Mouse (Mus musculus): ENCODE measurements around the gene Llgl2. TPM values are rescaled to one million over a fixed set of nuclear protein-coding genes. Genes with fewer than 3 reads are reported as not detected.

Gene Llgl2
- polyA plus RNA-seq, 1 experiment = 68.6 TPM

GRCm38 (mm10) chr11:115796898-115797297 is 27.0 kb upstream of the Llgl2 start:
- no peaks in the 10 kb centered on the region for H3K27me3 ChIP-seq (ENCODE audit: control insufficient read depth, insufficient read depth, low read length)
- peaks cover 12% of the 10 kb centered on the region; the same call in 1 of the 2 replicates for H3K36me3 ChIP-seq (ENCODE audit: control insufficient read depth, insufficient read depth, low read length)
- TF ChIP-seq POLR2A (IDR thresholded peaks at IDR 0.05; ENCODE audit: control insufficient read depth, extremely low read depth, insufficient read depth, low read length, poor library complexity) (no peak), CTCF (IDR thresholded peaks at IDR 0.05; ENCODE audit: borderline replicate concordance, control insufficient read depth, extremely low read depth, insufficient read depth, low read length, poor library complexity) (no peak)
- H3K4me1 ChIP-seq (replicated peaks; ENCODE audit: control insufficient read depth, insufficient read depth, low read length) = no peaks in the 10 kb centered on the region
- no peak for DNase-seq
- no peak overlapping the region for H3K4me3 ChIP-seq (ENCODE audit: control insufficient read depth, insufficient read depth, low read length)
- WGBS = 73% methylated on average over 15 of the region's 15 CpGs
- H3K27ac ChIP-seq (ENCODE audit: control insufficient read depth, insufficient read depth, low read length) = no peak overlapping the region

DNA sequence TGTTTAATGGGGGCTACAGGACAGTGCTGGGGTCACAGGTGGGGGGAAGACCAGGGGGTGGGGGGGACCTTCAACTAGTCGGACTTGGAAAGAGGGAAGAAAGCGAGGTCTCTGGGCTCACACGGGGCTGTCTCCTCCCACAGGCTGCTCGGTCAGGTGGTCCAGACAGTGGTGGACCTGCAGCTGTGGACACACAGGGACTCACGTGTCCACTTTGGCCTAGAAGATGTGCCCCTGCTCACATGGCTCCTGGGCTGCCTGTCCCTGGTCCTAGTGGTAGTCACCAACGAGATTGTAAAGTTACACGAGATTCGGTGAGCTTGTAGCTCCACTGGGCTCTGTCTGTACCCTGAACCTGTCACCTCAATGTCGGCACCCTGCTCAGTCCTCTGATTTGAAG is 26.2 kb upstream of the Llgl2 start:
- Histone ChIP-seq H3K27me3 (ENCODE audit: control insufficient read depth, insufficient read depth, low read length) (no peaks in the 10 kb centered on the region), H3K4me3 (ENCODE audit: control insufficient read depth, insufficient read depth, low read length) (no peak overlapping the region), H3K36me3 (ENCODE audit: control insufficient read depth, insufficient read depth, low read length) (peaks cover 12% of the 10 kb centered on the region; the same call in 1 of the 2 replicates), H3K27ac (ENCODE audit: control insufficient read depth, insufficient read depth, low read length) (no peak overlapping the region), H3K4me1 (replicated peaks; ENCODE audit: control insufficient read depth, insufficient read depth, low read length) (no peaks in the 10 kb centered on the region)
- no peak for TF ChIP-seq CTCF (IDR thresholded peaks at IDR 0.05; ENCODE audit: borderline replicate concordance, control insufficient read depth, extremely low read depth, insufficient read depth, low read length, poor library complexity)
- TF ChIP-seq POLR2A (IDR thresholded peaks at IDR 0.05; ENCODE audit: control insufficient read depth, extremely low read depth, insufficient read depth, low read length, poor library complexity) = no peak
- DNase-seq = no peak
- 92% methylated on average over 9 of the region's 9 CpGs for WGBS

DNA sequence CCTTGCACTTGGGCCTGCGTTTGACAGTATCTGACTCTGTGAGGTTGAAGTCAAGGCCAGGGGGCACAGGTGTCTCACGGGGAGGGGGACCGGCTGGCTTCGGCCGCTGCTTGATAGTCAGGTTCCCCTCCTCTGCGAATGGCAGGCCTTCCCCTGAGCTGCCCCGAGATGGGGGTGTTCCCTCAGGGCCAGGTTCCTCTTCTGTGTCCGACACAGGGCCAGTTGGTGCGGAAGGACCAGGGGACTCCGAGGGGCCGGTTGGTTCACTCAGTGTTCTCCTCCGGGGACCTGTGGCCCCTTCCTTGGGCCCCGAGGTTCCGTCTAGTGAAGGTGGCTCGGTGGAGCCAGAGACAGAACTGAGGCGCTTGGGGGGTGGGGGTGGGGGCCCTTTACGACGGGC is 22.9 kb upstream of the Llgl2 start:
- H3K27me3 ChIP-seq (ENCODE audit: control insufficient read depth, insufficient read depth, low read length) = no peaks in the 10 kb centered on the region
- no peak overlapping the region for H3K27ac ChIP-seq (ENCODE audit: control insufficient read depth, insufficient read depth, low read length)
- H3K4me3 ChIP-seq (ENCODE audit: control insufficient read depth, insufficient read depth, low read length) = no peak overlapping the region
- no peaks in the 10 kb centered on the region for H3K4me1 ChIP-seq (replicated peaks; ENCODE audit: control insufficient read depth, insufficient read depth, low read length)
- no peak for TF ChIP-seq CTCF (IDR thresholded peaks at IDR 0.05; ENCODE audit: borderline replicate concordance, control insufficient read depth, extremely low read depth, insufficient read depth, low read length, poor library complexity)
- TF ChIP-seq POLR2A (IDR thresholded peaks at IDR 0.05; ENCODE audit: control insufficient read depth, extremely low read depth, insufficient read depth, low read length, poor library complexity) = no peak
- peaks cover 3% of the 10 kb centered on the region; the same call in 1 of the 2 replicates for H3K36me3 ChIP-seq (ENCODE audit: control insufficient read depth, insufficient read depth, low read length)
- no peak for DNase-seq
- 95% methylated on average over 18 of the region's 18 CpGs for WGBS

- Histone ChIP-seq H3K36me3 (ENCODE audit: control insufficient read depth, insufficient read depth, low read length) (peaks cover under 1% of the 10 kb centered on the region; the same call in 1 of the 2 replicates), H3K27ac (ENCODE audit: control insufficient read depth, insufficient read depth, low read length) (no peak overlapping the region), H3K4me3 (ENCODE audit: control insufficient read depth, insufficient read depth, low read length) (no peak overlapping the region), H3K4me1 (replicated peaks; ENCODE audit: control insufficient read depth, insufficient read depth, low read length) (no peaks in the 10 kb centered on the region), H3K27me3 (ENCODE audit: control insufficient read depth, insufficient read depth, low read length) (no peaks in the 10 kb centered on the region)
- no peak for DNase-seq
- no peak for TF ChIP-seq CTCF (IDR thresholded peaks at IDR 0.05; ENCODE audit: borderline replicate concordance, control insufficient read depth, extremely low read depth, insufficient read depth, low read length, poor library complexity)
- TF ChIP-seq POLR2A (IDR thresholded peaks at IDR 0.05; ENCODE audit: control insufficient read depth, extremely low read depth, insufficient read depth, low read length, poor library complexity) = no peak
- 96% methylated on average over 24 of the region's 24 CpGs for WGBS
Observed at GRCm38 (mm10) chr11:115803072-115803709, 20.7 kb upstream of the Llgl2 start.

- 97% methylated on average over 7 of the region's 7 CpGs for WGBS
- H3K4me1 ChIP-seq (replicated peaks; ENCODE audit: control insufficient read depth, insufficient read depth, low read length) = peaks cover 7% of the 10 kb centered on the region; the same call in 1 of the 2 replicates
- no peak for DNase-seq
- H3K4me3 ChIP-seq (ENCODE audit: control insufficient read depth, insufficient read depth, low read length) = no peak overlapping the region
- no peaks in the 10 kb centered on the region for H3K36me3 ChIP-seq (ENCODE audit: control insufficient read depth, insufficient read depth, low read length)
- no peaks in the 10 kb centered on the region for H3K27me3 ChIP-seq (ENCODE audit: control insufficient read depth, insufficient read depth, low read length)
- no peak for TF ChIP-seq CTCF (IDR thresholded peaks at IDR 0.05; ENCODE audit: borderline replicate concordance, control insufficient read depth, extremely low read depth, insufficient read depth, low read length, poor library complexity)
- no peak for TF ChIP-seq POLR2A (IDR thresholded peaks at IDR 0.05; ENCODE audit: control insufficient read depth, extremely low read depth, insufficient read depth, low read length, poor library complexity)
- H3K27ac ChIP-seq (ENCODE audit: control insufficient read depth, insufficient read depth, low read length) = no peak overlapping the region
Observed at GRCm38 (mm10) chr11:115805005-115805404, 18.8 kb upstream of the Llgl2 start.

DNA sequence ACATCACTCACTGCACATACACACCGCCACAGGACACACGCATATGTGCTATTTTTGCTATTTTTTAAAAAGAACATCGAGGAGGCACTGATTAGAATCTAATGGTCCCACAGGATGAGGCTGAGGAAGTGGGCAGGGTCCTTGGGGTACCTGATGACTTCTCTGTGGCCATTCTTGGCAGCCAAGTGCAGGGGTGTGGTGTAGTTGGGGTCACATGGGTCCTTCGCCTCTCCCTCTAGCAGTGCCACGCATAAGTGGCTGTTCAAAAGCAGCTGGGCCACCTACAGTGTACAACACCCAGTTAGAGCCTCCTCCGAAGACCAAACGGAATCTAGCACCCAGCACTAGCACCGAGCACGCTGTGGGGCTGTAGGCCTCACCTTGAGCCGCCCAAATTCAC is 17.7 kb upstream of the Llgl2 start:
- H3K27ac ChIP-seq (ENCODE audit: control insufficient read depth, insufficient read depth, low read length) = no peak overlapping the region
- no peak overlapping the region for H3K4me3 ChIP-seq (ENCODE audit: control insufficient read depth, insufficient read depth, low read length)
- peaks cover 7% of the 10 kb centered on the region; the same call in 1 of the 2 replicates for H3K4me1 ChIP-seq (replicated peaks; ENCODE audit: control insufficient read depth, insufficient read depth, low read length)
- no peaks in the 10 kb centered on the region for H3K27me3 ChIP-seq (ENCODE audit: control insufficient read depth, insufficient read depth, low read length)
- H3K36me3 ChIP-seq (ENCODE audit: control insufficient read depth, insufficient read depth, low read length) = no peaks in the 10 kb centered on the region
- no peak for DNase-seq
- TF ChIP-seq POLR2A (IDR thresholded peaks at IDR 0.05; ENCODE audit: control insufficient read depth, extremely low read depth, insufficient read depth, low read length, poor library complexity) = no peak
- TF ChIP-seq CTCF (IDR thresholded peaks at IDR 0.05; ENCODE audit: borderline replicate concordance, control insufficient read depth, extremely low read depth, insufficient read depth, low read length, poor library complexity) = no peak
- WGBS = 86% methylated on average over 10 of the region's 10 CpGs
